Mouse (Mus musculus) C2C12 (cell line): ENCODE data around the gene Pou2f1.

Source experiments
- CTCF ChIP-seq: IDR thresholded peaks from one replicate; pipeline ENCODE4 v1.5.1; 2011; ENCODE audit not compliant: control insufficient read depth, insufficient read depth, insufficient read length
- USF1 ChIP-seq: IDR thresholded peaks from one replicate; pipeline ENCODE4 v1.6.1; 2011; ENCODE audit warnings: low read depth, mild to moderate bottlenecking, control low read depth, moderate library complexity

- TF ChIP-seq CTCF (no peak), USF1 (no peak)
Measured at GRCm38 (mm10) chr1:165993270-165994156, 9.0 kb downstream of the Pou2f1 start.
